Comparison of ENCODE assay signal across 14 mouse cellular contexts in genomic region chr7:29491861-29492260, GRCm38 (mm10). TPM values are rescaled to one million over a fixed set of nuclear protein-coding genes. Genes with fewer than 3 reads are reported as not detected.
DNase-seq lines count a peak whose midpoint lies in the region; ATAC-seq and TF ChIP-seq lines count a peak whose summit lies in the region.
"Had no signal": no experiment of that assay in that cellular context is flagged by ENCODE, and none has a peak within 500 bp of the region (broad histone marks: within the 10 kb centered on the region; RNA-seq: fewer than 3 reads in every experiment).

No protein-coding gene starts in this region.

- no peaks in the 10 kb centered on the region for H3K36me3 ChIP-seq in embryonic facial prominence, embryonic 14.5 days (ENCODE audit: control insufficient read depth, insufficient read depth, low read length)
- peaks cover 15% of the 10 kb centered on the region; the same call in 1 of the 2 replicates for H3K36me3 ChIP-seq in embryonic facial prominence, embryonic 10.5 days (replicated peaks)
- no peaks in the 10 kb centered on the region for H3K36me3 ChIP-seq in intestine, embryonic 16.5 days (ENCODE audit: control insufficient read depth, insufficient read depth, low read length)
- no peaks in the 10 kb centered on the region for H3K36me3 ChIP-seq in stomach, embryonic 15.5 days
- no peaks in the 10 kb centered on the region for H3K36me3 ChIP-seq in thymus, adult 2 months (ENCODE audit: control insufficient read depth, insufficient read depth, low read length)
- no peaks in the 10 kb centered on the region; the same call in 1 of the 2 replicates for H3K36me3 ChIP-seq in midbrain, postnatal 0 days (ENCODE audit: insufficient read depth, low read length)
- H3K36me3 ChIP-seq: hindbrain, embryonic 10.5 days; midbrain, embryonic 12.5 days; neural tube, embryonic 12.5 days had no signal

- no peak overlapping the region for H3K9ac ChIP-seq in embryonic facial prominence, embryonic 14.5 days (ENCODE audit: low read depth, low read length)
- no peak overlapping the region for H3K9ac ChIP-seq in intestine, embryonic 16.5 days (ENCODE audit: low read depth, low read length)
- no peak overlapping the region for H3K9ac ChIP-seq in stomach, embryonic 15.5 days
- no peak overlapping the region for H3K9ac ChIP-seq in midbrain, postnatal 0 days (replicated peaks; ENCODE audit: low read length, poor library complexity, severe bottlenecking)
- H3K9ac ChIP-seq: midbrain, embryonic 12.5 days; neural tube, embryonic 12.5 days had no signal

- H3K9me3 ChIP-seq in embryonic facial prominence, embryonic 14.5 days (ENCODE audit: control insufficient read depth, low read length) = no peaks in the 10 kb centered on the region
- H3K9me3 ChIP-seq in embryonic facial prominence, embryonic 10.5 days = no peaks in the 10 kb centered on the region
- no peaks in the 10 kb centered on the region for H3K9me3 ChIP-seq in intestine, embryonic 16.5 days (ENCODE audit: control insufficient read depth, low read length)
- no peaks in the 10 kb centered on the region for H3K9me3 ChIP-seq in stomach, embryonic 15.5 days
- no peaks in the 10 kb centered on the region for H3K9me3 ChIP-seq in midbrain, postnatal 0 days (ENCODE audit: low read length)
- H3K9me3 ChIP-seq: hindbrain, embryonic 10.5 days; midbrain, embryonic 12.5 days; neural tube, embryonic 12.5 days had no signal

- no peaks in the 10 kb centered on the region for H3K27me3 ChIP-seq in embryonic facial prominence, embryonic 14.5 days (replicated peaks; ENCODE audit: control insufficient read depth, insufficient read depth, low read length)
- H3K27me3 ChIP-seq in embryonic facial prominence, embryonic 10.5 days (replicated peaks; ENCODE audit: low read depth, poor library complexity, severe bottlenecking) = peaks cover 23% of the 10 kb centered on the region
- H3K27me3 ChIP-seq in intestine, embryonic 16.5 days (replicated peaks; ENCODE audit: control insufficient read depth, insufficient read depth, low read length) = no peaks in the 10 kb centered on the region
- H3K27me3 ChIP-seq in stomach, embryonic 15.5 days (replicated peaks) = no peaks in the 10 kb centered on the region
- H3K27me3 ChIP-seq in thymus, adult 2 months (ENCODE audit: control insufficient read depth, insufficient read depth, low read length) = no peaks in the 10 kb centered on the region
- H3K27me3 ChIP-seq in midbrain, postnatal 0 days (ENCODE audit: insufficient read depth, low read length) = no peaks in the 10 kb centered on the region
- H3K27me3 ChIP-seq: neural tube, embryonic 12.5 days had no signal

- 77% methylated on average over 3 of the region's 3 CpGs for WGBS in embryonic facial prominence, embryonic 14.5 days
- 69% methylated on average over 3 of the region's 3 CpGs for WGBS in embryonic facial prominence, embryonic 10.5 days
- 43% methylated on average over 3 of the region's 3 CpGs for WGBS in intestine, embryonic 16.5 days
- 64% methylated on average over 3 of the region's 3 CpGs for WGBS in stomach, embryonic 15.5 days
- WGBS in thymus, adult 2 months = 74% methylated on average over 3 of the region's 3 CpGs
- WGBS in midbrain, postnatal 0 days = 75% methylated on average over 3 of the region's 3 CpGs

- peak; percentile 33 for DNase-seq in embryonic facial prominence, embryonic 14.5 days (ENCODE audit: low spot score)
- no peak for DNase-seq in embryonic facial prominence, embryonic 10.5 days (ENCODE audit: low spot score)
- peak; percentile 56 for DNase-seq in lung, postnatal 25 days (ENCODE audit: low spot score)
- DNase-seq in lung, postnatal 10 days = no peak
- no peak for DNase-seq in thymus, adult 2 months
- DNase-seq in midbrain, postnatal 0 days (ENCODE audit: low spot score) = no peak
- DNase-seq: cerebellum, postnatal 25 days; thymus, adult 18-20 months had no signal

- H3K4me2 ChIP-seq in embryonic facial prominence, embryonic 14.5 days (ENCODE audit: low read depth, low read length) = no peak overlapping the region
- H3K4me2 ChIP-seq in intestine, embryonic 16.5 days (ENCODE audit: low read depth, low read length) = no peak overlapping the region
- no peak overlapping the region for H3K4me2 ChIP-seq in stomach, embryonic 15.5 days
- H3K4me2 ChIP-seq in midbrain, postnatal 0 days (ENCODE audit: low read depth, low read length, poor library complexity, severe bottlenecking) = no peak overlapping the region
- H3K4me2 ChIP-seq: midbrain, embryonic 12.5 days; neural tube, embryonic 12.5 days had no signal

- peaks cover 10% of the 10 kb centered on the region for H3K4me1 ChIP-seq in embryonic facial prominence, embryonic 14.5 days (ENCODE audit: control insufficient read depth, insufficient read depth, low read length)
- peaks cover 55% of the 10 kb centered on the region for H3K4me1 ChIP-seq in embryonic facial prominence, embryonic 10.5 days
- peaks cover 44% of the 10 kb centered on the region for H3K4me1 ChIP-seq in intestine, embryonic 16.5 days (ENCODE audit: control insufficient read depth, insufficient read depth, low read length)
- H3K4me1 ChIP-seq in stomach, embryonic 15.5 days = peaks cover 27% of the 10 kb centered on the region
- H3K4me1 ChIP-seq in thymus, adult 2 months (replicated peaks; ENCODE audit: control insufficient read depth, insufficient read depth, low read length) = peaks cover 2% of the 10 kb centered on the region; the same call in 1 of the 2 replicates
- H3K4me1 ChIP-seq in midbrain, postnatal 0 days (ENCODE audit: insufficient read depth, low read length) = no peaks in the 10 kb centered on the region

- no peak overlapping the region for H3K4me3 ChIP-seq in embryonic facial prominence, embryonic 14.5 days (ENCODE audit: low read depth, low read length)
- no peak overlapping the region for H3K4me3 ChIP-seq in embryonic facial prominence, embryonic 10.5 days
- H3K4me3 ChIP-seq in intestine, embryonic 16.5 days (ENCODE audit: low read length) = no peak overlapping the region
- H3K4me3 ChIP-seq in stomach, embryonic 15.5 days (replicated peaks) = no peak overlapping the region
- no peak overlapping the region for H3K4me3 ChIP-seq in thymus, adult 2 months (ENCODE audit: control insufficient read depth, insufficient read depth, low read length)
- no peak overlapping the region for H3K4me3 ChIP-seq in midbrain, postnatal 0 days (ENCODE audit: low read depth, low read length)
- H3K4me3 ChIP-seq: erythroblast, embryonic 14.5 days; hindbrain, embryonic 10.5 days; midbrain, embryonic 12.5 days; neural tube, embryonic 12.5 days had no signal

- no peak overlapping the region for H3K27ac ChIP-seq in embryonic facial prominence, embryonic 14.5 days (replicated peaks; ENCODE audit: low read depth, low read length)
- no peak overlapping the region for H3K27ac ChIP-seq in embryonic facial prominence, embryonic 10.5 days (replicated peaks)
- peak overlapping the region; percentile 33 for H3K27ac ChIP-seq in intestine, embryonic 16.5 days (ENCODE audit: low read length)
- H3K27ac ChIP-seq in stomach, embryonic 15.5 days = 0 out of 2 replicates have a peak overlapping the region, but pooled peaks have one; percentile 13
- no peak overlapping the region for H3K27ac ChIP-seq in thymus, adult 2 months (ENCODE audit: control insufficient read depth, insufficient read depth, low read length)
- H3K27ac ChIP-seq in midbrain, postnatal 0 days (ENCODE audit: low read depth, low read length) = no peak overlapping the region
- H3K27ac ChIP-seq: hindbrain, embryonic 10.5 days; midbrain, embryonic 12.5 days; neural tube, embryonic 12.5 days had no signal

- TF ChIP-seq POLR2A in thymus, adult 2 months (IDR thresholded peaks at IDR 0.05; ENCODE audit: control insufficient read depth, extremely low read depth, insufficient read depth, low read length, poor library complexity) = no peak

- no peak for ATAC-seq in embryonic facial prominence, embryonic 14.5 days (ENCODE audit: low read depth)
- ATAC-seq in intestine, embryonic 16.5 days = no peak
- no peak for ATAC-seq in stomach, embryonic 15.5 days (ENCODE audit: insufficient read depth, low FRiP score, low read depth)
- ATAC-seq in midbrain, postnatal 0 days (ENCODE audit: low FRiP score) = no peak

- no peak for TF ChIP-seq CTCF in thymus, adult 2 months (IDR thresholded peaks at IDR 0.05; ENCODE audit: borderline replicate concordance, control insufficient read depth, extremely low read depth, insufficient read depth, low read length, poor library complexity)
- no peak for TF ChIP-seq CTCF in midbrain, postnatal 0 days (IDR thresholded peaks at IDR 0.05)

RNA-seq across cellular contexts. Expression of gene Sipa1l3, which starts 26.6 kb away (rescaled TPM):
- polyA plus RNA-seq in embryonic facial prominence, embryonic 14.5 days (2014; fragmentation: Nextera tagmentation; extraction: Ambion mirVana) = 12.5 and 15.6 TPM in 2 replicates
- polyA plus RNA-seq in embryonic facial prominence, embryonic 10.5 days (2016; fragmentation: Nextera tagmentation; extraction: Ambion mirVana) = 9.2 and 10.5 TPM in 2 replicates
- polyA plus RNA-seq in intestine, embryonic 16.5 days (2015; fragmentation: Nextera tagmentation; extraction: Ambion mirVana) = 22.9 and 24.1 TPM in 2 replicates
- 22.0 and 31.3 TPM in 2 replicates for polyA plus RNA-seq in stomach, embryonic 15.5 days (2015; fragmentation: Nextera tagmentation; extraction: Ambion mirVana)
- polyA plus RNA-seq in thymus, adult 2 months (2012; rRNA removed) = 93.0 and 111 TPM in 2 replicates
- 72.8 and 80.7 TPM in 2 replicates for total RNA-seq in midbrain, postnatal 0 days (2014; rRNA removed)
- 12.9 and 13.9 TPM in 2 replicates for polyA plus RNA-seq in midbrain, postnatal 0 days (2015; fragmentation: Nextera tagmentation; extraction: Ambion mirVana)

Comparison
In these comparisons a context has a peak if more than half of its experiments do, and no peak if none do; other contexts are left out.
1. DNase-seq: peak in embryonic facial prominence, embryonic 14.5 days (single experiment) and lung, postnatal 25 days (single experiment); none in embryonic facial prominence, embryonic 10.5 days (single experiment), lung, postnatal 10 days (single experiment), thymus, adult 2 months (single experiment) and midbrain, postnatal 0 days (single experiment).
2. H3K27ac ChIP-seq: peak in intestine, embryonic 16.5 days (single experiment) and stomach, embryonic 15.5 days (single experiment); none in embryonic facial prominence, embryonic 14.5 days (single experiment), embryonic facial prominence, embryonic 10.5 days (single experiment), thymus, adult 2 months (single experiment) and midbrain, postnatal 0 days (single experiment).